Mouse (Mus musculus) limb, embryonic 12.5 days (tissue): Measurements from ENCODE around the gene Slc51b. TPM values are rescaled to one million over a fixed set of nuclear protein-coding genes. Genes with fewer than 3 reads are reported as not detected.

Experiments
- ATAC-seq: fragments of 200-750 bp; cut with Nextera tagmentation; 2 replicates; pipeline ENCODE4 v1.8.0; 2017; ENCODE audit warnings: low read depth, moderate TSS enrichment; ENCODE audit not compliant: insufficient number of reproducible peaks, insufficient read depth, low FRiP score, low TSS enrichment
- H3K27ac ChIP-seq: fragments of 300-500 bp; sonication (generic); 2 replicates; pipeline ENCODE4 v1.5.1; 2016; ENCODE audit warnings: mild to moderate bottlenecking, moderate library complexity
- H3K27me3 ChIP-seq: fragments of 300-500 bp; sonication (generic); 2 replicates; pipeline ENCODE4 v1.6.1; 2016; ENCODE audit warnings: mild to moderate bottlenecking, moderate library complexity
- H3K36me3 ChIP-seq: fragments of 300-500 bp; sonication (generic); 2 replicates; pipeline ENCODE4 v1.6.1; 2016; ENCODE audit warnings: mild to moderate bottlenecking, moderate library complexity
- H3K4me1 ChIP-seq: fragments of 300-500 bp; sonication (generic); replicated peaks from 2 replicates; pipeline ENCODE4 v1.6.1; 2016
- H3K4me2 ChIP-seq: fragments of 300-500 bp; sonication (generic); 2 replicates; pipeline ENCODE4 v1.6.1; 2016; ENCODE audit warnings: mild to moderate bottlenecking, moderate library complexity
- H3K4me3 ChIP-seq: fragments of 300-500 bp; sonication (generic); replicated peaks from 2 replicates; pipeline ENCODE4 v1.5.1; 2016; ENCODE audit warnings: mild to moderate bottlenecking
- H3K9ac ChIP-seq: fragments of 300-500 bp; sonication (generic); replicated peaks from 2 replicates; pipeline ENCODE4 v1.6.1; 2016; ENCODE audit warnings: mild to moderate bottlenecking, moderate library complexity
- H3K9me3 ChIP-seq: fragments of 300-500 bp; sonication (generic); 2 replicates; pipeline ENCODE4 v1.6.1; 2016; ENCODE audit warnings: mild to moderate bottlenecking, moderate library complexity
- WGBS: fragments of 180-500 bp; shearing (Covaris S2); methylation state at CpG from one replicate; pipeline ENCODE4 v1.1.7; 2016; 5-methylcytosine and 5-hydroxymethylcytosine counted together
- polyA plus RNA-seq: library from polyadenylated mRNA; unstranded; fragments of >200 nt; fragmentation: Nextera tagmentation; extraction: Ambion mirVana; gene quantifications from 2 replicates; pipeline ENCODE4 v1.2.1, GENCODE M21; 2016

Slc51b gene
- polyA plus RNA-seq, 1 experiment from 2014 or later: not detected

- WGBS: 71% methylated on average over 4 of the region's 4 CpGs
- H3K4me1 ChIP-seq: peaks cover 4% of the 10 kb centered on the region; the same call in 1 of the 2 replicates
- no peak overlapping the region for H3K4me2 ChIP-seq
- H3K4me3 ChIP-seq: no peak overlapping the region
- no peaks in the 10 kb centered on the region for H3K27me3 ChIP-seq
- ATAC-seq: no peak; the same call in 1 of the 2 replicates
- H3K36me3 ChIP-seq: peaks cover 17% of the 10 kb centered on the region
- no peak overlapping the region for H3K9ac ChIP-seq
- H3K27ac ChIP-seq: no peak overlapping the region
- H3K9me3 ChIP-seq: no peaks in the 10 kb centered on the region
Measured at GRCm38 (mm10) chr9:65435211-65435610, 12.5 kb upstream of the Slc51b start.

- H3K9me3 ChIP-seq: no peaks in the 10 kb centered on the region
- no peak overlapping the region for H3K4me2 ChIP-seq
- WGBS: 68% methylated on average over 5 of the region's 5 CpGs
- ATAC-seq: no peak
- no peak overlapping the region for H3K9ac ChIP-seq
- H3K4me1 ChIP-seq: peaks cover 4% of the 10 kb centered on the region; the same call in 1 of the 2 replicates
- peaks cover 14% of the 10 kb centered on the region for H3K36me3 ChIP-seq
- H3K27me3 ChIP-seq: no peaks in the 10 kb centered on the region
- no peak overlapping the region for H3K4me3 ChIP-seq
- H3K27ac ChIP-seq: no peak overlapping the region
Measured at GRCm38 (mm10) chr9:65434140-65434539, 11.4 kb upstream of the Slc51b start.

GRCm38 (mm10) chr9:65432236-65432635 lies 9.5 kb upstream of the Slc51b start:
- H3K36me3 ChIP-seq: no peaks in the 10 kb centered on the region
- no peaks in the 10 kb centered on the region for H3K27me3 ChIP-seq
- no peak for ATAC-seq
- no peak overlapping the region for H3K9ac ChIP-seq
- no peak overlapping the region for H3K27ac ChIP-seq
- H3K9me3 ChIP-seq: no peaks in the 10 kb centered on the region
- no peak overlapping the region for H3K4me3 ChIP-seq
- WGBS: 3% methylated on average over 3 of the region's 3 CpGs
- H3K4me1 ChIP-seq: peaks cover 4% of the 10 kb centered on the region; the same call in 1 of the 2 replicates
- H3K4me2 ChIP-seq: no peak overlapping the region

- no peak for ATAC-seq
- Histone ChIP-seq H3K27me3 (no peaks in the 10 kb centered on the region), H3K36me3 (no peaks in the 10 kb centered on the region), H3K4me1 (no peaks in the 10 kb centered on the region), H3K9me3 (no peaks in the 10 kb centered on the region), H3K9ac (no peak overlapping the region), H3K4me3 (no peak overlapping the region), H3K27ac (no peak overlapping the region), H3K4me2 (no peak overlapping the region)
- 85% methylated on average over 5 of the region's 5 CpGs for WGBS
Measured at GRCm38 (mm10) chr9:65430921-65431320, 8.2 kb upstream of the Slc51b start.

GRCm38 (mm10) chr9:65430401-65430800 lies 7.6 kb upstream of the Slc51b start:
- ATAC-seq: no peak
- Histone ChIP-seq H3K27ac (no peak overlapping the region), H3K36me3 (no peaks in the 10 kb centered on the region), H3K9ac (no peak overlapping the region), H3K4me1 (no peaks in the 10 kb centered on the region), H3K4me2 (no peak overlapping the region), H3K27me3 (no peaks in the 10 kb centered on the region), H3K9me3 (no peaks in the 10 kb centered on the region), H3K4me3 (no peak overlapping the region)

- ATAC-seq: no peak
- Histone ChIP-seq H3K9ac (no peak overlapping the region), H3K4me2 (no peak overlapping the region), H3K4me1 (peaks cover 7% of the 10 kb centered on the region; the same call in 1 of the 2 replicates), H3K9me3 (no peaks in the 10 kb centered on the region), H3K4me3 (no peak overlapping the region), H3K27ac (no peak overlapping the region), H3K27me3 (no peaks in the 10 kb centered on the region), H3K36me3 (no peaks in the 10 kb centered on the region)
- WGBS: 80% methylated on average over 5 of the region's 5 CpGs
Measured at GRCm38 (mm10) chr9:65428003-65428402, 5.2 kb upstream of the Slc51b start.

- Histone ChIP-seq H3K4me2 (no peak overlapping the region), H3K36me3 (no peaks in the 10 kb centered on the region), H3K27me3 (no peaks in the 10 kb centered on the region), H3K27ac (no peak overlapping the region), H3K9me3 (no peaks in the 10 kb centered on the region), H3K4me1 (peaks cover 7% of the 10 kb centered on the region; the same call in 1 of the 2 replicates), H3K9ac (no peak overlapping the region), H3K4me3 (no peak overlapping the region)
- WGBS: 75% methylated on average over 2 of the region's 2 CpGs
- ATAC-seq: no peak
Measured at GRCm38 (mm10) chr9:65427511-65427910, 4.8 kb upstream of the Slc51b start.

- Histone ChIP-seq H3K4me3 (no peak overlapping the region), H3K27ac (no peak overlapping the region), H3K9me3 (no peaks in the 10 kb centered on the region), H3K36me3 (no peaks in the 10 kb centered on the region), H3K9ac (no peak overlapping the region), H3K4me2 (no peak overlapping the region), H3K4me1 (peaks cover 7% of the 10 kb centered on the region; the same call in 1 of the 2 replicates), H3K27me3 (no peaks in the 10 kb centered on the region)
- 20% methylated on average over 3 of the region's 3 CpGs for WGBS
- no peak for ATAC-seq
Measured at GRCm38 (mm10) chr9:65424393-65424792, 1.6 kb upstream of the Slc51b start.

GRCm38 (mm10) chr9:65419633-65420032 lies 3.1 kb downstream of the Slc51b start:
- H3K9ac ChIP-seq: no peak overlapping the region
- no peaks in the 10 kb centered on the region for H3K36me3 ChIP-seq
- H3K27ac ChIP-seq: no peak overlapping the region
- H3K4me1 ChIP-seq: peaks cover 10% of the 10 kb centered on the region; the same call in 1 of the 2 replicates
- H3K4me2 ChIP-seq: no peak overlapping the region
- ATAC-seq: no peak
- H3K4me3 ChIP-seq: no peak overlapping the region
- no peaks in the 10 kb centered on the region for H3K27me3 ChIP-seq
- whole genome bisulfite sequencing: 73% methylated on average over 3 of the region's 3 CpGs
- no peaks in the 10 kb centered on the region for H3K9me3 ChIP-seq

- whole genome bisulfite sequencing: 22% methylated on average over 3 of the region's 3 CpGs
- ATAC-seq: no peak
- no peak overlapping the region for H3K9ac ChIP-seq
- no peaks in the 10 kb centered on the region for H3K36me3 ChIP-seq
- no peak overlapping the region for H3K4me2 ChIP-seq
- no peaks in the 10 kb centered on the region for H3K27me3 ChIP-seq
- 0 out of 2 replicates have a peak, but pooled peaks cover 4% of the 10 kb centered on the region for H3K4me1 ChIP-seq
- H3K27ac ChIP-seq: 0 out of 2 replicates have a peak overlapping the region, but pooled peaks have one; percentile 5
- no peaks in the 10 kb centered on the region for H3K9me3 ChIP-seq
- H3K4me3 ChIP-seq: no peak overlapping the region
Measured at GRCm38 (mm10) chr9:65417738-65418137, 5.0 kb downstream of the Slc51b start.

- Histone ChIP-seq H3K4me1 (no peaks in the 10 kb centered on the region), H3K36me3 (no peaks in the 10 kb centered on the region), H3K27me3 (no peaks in the 10 kb centered on the region), H3K9me3 (no peaks in the 10 kb centered on the region), H3K27ac (no peak overlapping the region), H3K4me3 (no peak overlapping the region), H3K9ac (no peak overlapping the region), H3K4me2 (no peak overlapping the region)
- WGBS: 78% methylated on average over 3 of the region's 3 CpGs
- no peak for ATAC-seq
Measured at GRCm38 (mm10) chr9:65411326-65411725, 11.4 kb downstream of the Slc51b start.

- 98% methylated on average over 8 of the region's 8 CpGs for WGBS
Measured at GRCm38 (mm10) chr9:65410378-65410777, 12.4 kb downstream of the Slc51b start.

More at GRCm38 (mm10) chr9:65410378-65410777, 12.4 kb downstream of the Slc51b start:
- Histone ChIP-seq H3K4me2 (no peak overlapping the region), H3K27ac (no peak overlapping the region), H3K9me3 (no peaks in the 10 kb centered on the region), H3K27me3 (no peaks in the 10 kb centered on the region), H3K4me1 (no peaks in the 10 kb centered on the region), H3K36me3 (no peaks in the 10 kb centered on the region), H3K9ac (no peak overlapping the region), H3K4me3 (no peak overlapping the region)
- ATAC-seq: no peak
